1 mouse cellular context compared by ENCODE assay signal in the genomic region with DNA sequence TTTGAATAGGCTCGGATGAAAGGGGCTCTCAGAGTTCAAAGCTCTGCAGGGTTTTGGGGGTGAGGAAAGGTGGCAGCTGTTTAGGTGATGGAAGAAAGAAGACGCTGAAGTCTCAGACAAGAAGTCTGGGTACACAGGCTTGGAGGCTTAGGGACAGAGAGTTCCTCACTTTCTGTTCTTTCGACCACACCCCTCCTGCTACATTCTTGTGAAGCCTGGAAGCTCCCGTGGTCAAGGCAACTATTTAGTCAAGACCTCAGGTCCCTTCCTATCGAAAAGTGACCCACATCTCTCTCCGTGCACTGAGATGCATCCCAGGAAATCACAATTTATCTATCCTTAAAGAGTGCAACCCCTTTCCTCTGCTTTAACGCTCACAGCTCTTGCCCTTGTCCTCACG.
TF ChIP-seq lines count a peak whose summit lies in the region.

No protein-coding gene starts in this region.

TF ChIP-seq in CH12.LX, 34 proteins besides CTCF, POLR2A, EP300 and RAD21 (continued from another document):
- TF ChIP-seq JUN (IDR thresholded peaks at IDR 0.05; ENCODE audit: insufficient read depth, low read depth, low read length) (no peak), TBP (conservative IDR thresholded peaks at IDR 0.05; ENCODE audit: low read depth, low read length) (no peak), MAX (IDR thresholded peaks at IDR 0.05; ENCODE audit: low read length) (no peak), RCOR1 (conservative IDR thresholded peaks at IDR 0.05; ENCODE audit: low read depth, low read length) (no peak), USF2 (conservative IDR thresholded peaks at IDR 0.05; ENCODE audit: low read depth, low read length) (no peak), CHD1 (IDR thresholded peaks at IDR 0.05; ENCODE audit: low read depth, low read length) (no peak), MYC (IDR thresholded peaks at IDR 0.05; ENCODE audit: low read depth, low read length) (no peak), HCFC1 (IDR thresholded peaks at IDR 0.05; ENCODE audit: low read depth, low read length) (no peak), SMC3 (IDR thresholded peaks at IDR 0.05; ENCODE audit: low read depth, low read length) (no peak), KAT2A (IDR thresholded peaks at IDR 0.05; ENCODE audit: insufficient replicate concordance, low read length) (no peak), IRF4 (IDR thresholded peaks at IDR 0.05; ENCODE audit: low read depth, low read length) (no peak)
